Mouse (Mus musculus) MEL (cell line): ENCODE results near the gene Ak4. TPM values are rescaled to one million over a fixed set of nuclear protein-coding genes. Genes with fewer than 3 reads are reported as not detected.

Source experiments
- DNase-seq: peaks from one replicate; pipeline ENCODE4 v3.0.0; 2011; ENCODE audit warnings: low read depth, low spot score
- H3K27ac ChIP-seq: 2 replicates; pipeline ENCODE4 v1.5.1; 2012; ENCODE audit warnings: low read depth, mild to moderate bottlenecking, control low read depth, low read length, moderate library complexity; ENCODE audit not compliant: control insufficient read depth
- H3K27me3 ChIP-seq, 2 experiments: fragments of 150-350 bp in 1 of 2; sonication (generic) in 1 of 2; 2 replicates each; pipeline ENCODE4 v1.6.1; 2012; ENCODE audit warnings: low read length in 2 of 2, mild to moderate bottlenecking in 2 of 2, improper control_type of control experiment in 1 of 2, moderate library complexity in 1 of 2; ENCODE audit not compliant: insufficient read depth in 2 of 2, control insufficient read depth in 1 of 2
- H3K36me3 ChIP-seq, 2 experiments: 2 replicates each; pipeline ENCODE4 v1.6.1; 2012 to 2014; ENCODE audit warnings: low read length in 2 of 2, improper control_type of control experiment in 1 of 2, inconsistent platforms in 1 of 2, mild to moderate bottlenecking in 1 of 2; ENCODE audit not compliant: insufficient read depth in 2 of 2, control insufficient read depth in 1 of 2
- H3K4me1 ChIP-seq, 2 experiments: fragments of 150-350 bp in 1 of 2; sonication (generic) in 1 of 2; 2 replicates each; pipeline ENCODE4 v1.6.1; 2012; ENCODE audit warnings: low read length in 2 of 2, improper control_type of control experiment in 1 of 2, mild to moderate bottlenecking in 1 of 2; ENCODE audit not compliant: insufficient read depth in 2 of 2, control insufficient read depth in 1 of 2
- H3K4me3 ChIP-seq, 2 experiments: fragments of 150-350 bp in 1 of 2; sonication (generic) in 1 of 2; 2 replicates each; pipeline ENCODE4 v1.5.1; 2012; ENCODE audit warnings: low read depth in 2 of 2, low read length in 2 of 2, mild to moderate bottlenecking in 2 of 2, moderate library complexity in 2 of 2, control low read depth in 1 of 2, improper control_type of control experiment in 1 of 2; ENCODE audit not compliant: control insufficient read depth in 1 of 2, insufficient read depth in 1 of 2
- H3K79me2 ChIP-seq: 2 replicates; pipeline ENCODE4 v1.6.1; 2012; ENCODE audit warnings: mild to moderate bottlenecking, low read length, moderate library complexity; ENCODE audit not compliant: control insufficient read depth, poor library complexity, insufficient read depth
- H3K9ac ChIP-seq: 2 replicates; pipeline ENCODE4 v1.6.1; 2012; ENCODE audit warnings: low read depth, mild to moderate bottlenecking, control low read depth, low read length, moderate library complexity; ENCODE audit not compliant: control insufficient read depth, poor library complexity, severe bottlenecking
- H3K9me3 ChIP-seq: fragments of 150-350 bp; sonication (generic); replicated peaks from 2 replicates; pipeline ENCODE4 v1.6.1; 2012; ENCODE audit warnings: mild to moderate bottlenecking, low read length, improper control_type of control experiment, moderate library complexity; ENCODE audit not compliant: insufficient read depth
- BHLHE40 ChIP-seq: IDR thresholded peaks from 2 replicates; pipeline ENCODE4 v1.6.1; 2012; ENCODE audit warnings: low read depth, mild to moderate bottlenecking, inconsistent platforms, low read length, improper control_type of control experiment, borderline replicate concordance
- CHD1 ChIP-seq: IDR thresholded peaks from 2 replicates; pipeline ENCODE4 v1.6.1; 2012; ENCODE audit warnings: low read depth, mild to moderate bottlenecking, inconsistent platforms, low read length, improper control_type of control experiment
- GABPA ChIP-seq: IDR thresholded peaks from 2 replicates; pipeline ENCODE4 v1.6.1; 2012; ENCODE audit warnings: low read depth, mild to moderate bottlenecking, inconsistent platforms, low read length, improper control_type of control experiment, moderate library complexity
- HCFC1 ChIP-seq: IDR thresholded peaks from 2 replicates; pipeline ENCODE4 v1.6.1; 2012; ENCODE audit warnings: low read depth, mild to moderate bottlenecking, inconsistent platforms, low read length, improper control_type of control experiment, moderate library complexity
- KAT2A ChIP-seq: conservative IDR thresholded peaks from 2 replicates; pipeline ENCODE4 v1.6.1; 2012; ENCODE audit warnings: low read depth, low read length, improper control_type of control experiment, inconsistent platforms
- MAZ ChIP-seq: IDR thresholded peaks from 2 replicates; pipeline ENCODE4 v1.6.1; 2012; ENCODE audit warnings: low read depth, mild to moderate bottlenecking, inconsistent platforms, low read length, improper control_type of control experiment
- MYB ChIP-seq: IDR thresholded peaks from 2 replicates; pipeline ENCODE4 v1.6.1; 2011; ENCODE audit warnings: mild to moderate bottlenecking, low read depth, low read length, improper control_type of control experiment
- NELFE ChIP-seq: IDR thresholded peaks from 2 replicates; pipeline ENCODE4 v1.6.1; 2011; ENCODE audit warnings: low read depth, low read length, improper control_type of control experiment
- POLR2A ChIP-seq, 2 experiments: IDR thresholded peaks; 2 replicates each; pipeline ENCODE4 v1.6.1; 2011 to 2012; ENCODE audit warnings: low read length in 2 of 2, mild to moderate bottlenecking in 2 of 2, control low read depth in 1 of 2, improper control_type of control experiment in 1 of 2, low read depth in 1 of 2, moderate library complexity in 1 of 2; ENCODE audit not compliant: control insufficient read depth in 1 of 2, insufficient read depth in 1 of 2, poor library complexity in 1 of 2
- SMC3 ChIP-seq: IDR thresholded peaks from 2 replicates; pipeline ENCODE4 v1.6.1; 2011; ENCODE audit warnings: low read depth, low read length, improper control_type of control experiment
- TBP ChIP-seq: IDR thresholded peaks from 2 replicates; pipeline ENCODE4 v1.8.0; 2011; ENCODE audit warnings: low read depth, low read length, improper control_type of control experiment
- TCF12 ChIP-seq: IDR thresholded peaks from 2 replicates; pipeline ENCODE4 v1.6.1; 2014; ENCODE audit warnings: low read depth, mild to moderate bottlenecking, inconsistent platforms, low read length, improper control_type of control experiment, moderate library complexity
- USF1 ChIP-seq: IDR thresholded peaks from 2 replicates; pipeline ENCODE4 v1.6.1; 2014; ENCODE audit warnings: low read depth, mild to moderate bottlenecking, inconsistent platforms, low read length, improper control_type of control experiment, moderate library complexity
- USF2 ChIP-seq, 2 experiments: IDR thresholded peaks; 2 replicates each; pipeline ENCODE4 v1.6.1; 2011 to 2012; ENCODE audit warnings: improper control_type of control experiment in 2 of 2, low read length in 2 of 2, borderline replicate concordance in 1 of 2, inconsistent platforms in 1 of 2, low read depth in 1 of 2, mild to moderate bottlenecking in 1 of 2; ENCODE audit not compliant: insufficient read depth in 1 of 2
- ZC3H11A ChIP-seq: IDR thresholded peaks from 2 replicates; pipeline ENCODE4 v1.6.1; 2012; ENCODE audit warnings: low read depth, mild to moderate bottlenecking, inconsistent platforms, low read length, improper control_type of control experiment
- polyA plus RNA-seq, 2 experiments: library from polyadenylated mRNA; stranded (reverse) in 1 of 2; unstranded in 1 of 2; fragments of >175 nt in 1 of 2; fragments of >200 nt in 1 of 2; gene quantifications; 2 replicates each; pipeline versions ENCODE4 v1.2.1 to v1.2.4; 2012; ENCODE audit warnings: low replicate concordance in 2 of 2, low read depth in 1 of 2; ENCODE audit not compliant: insufficient read length in 2 of 2, insufficient read depth in 1 of 2, missing spikeins in 1 of 2
- total RNA-seq: library from RNA; depleted of rRNA; stranded (reverse); fragments of 300-350 nt; gene quantifications from 2 replicates; pipeline ENCODE4 v1.2.3, GENCODE M21; 2012

Ak4 gene
- total and polyA plus RNA-seq, 3 experiments: 18.3 to 25.4 TPM; not detected in 1

DNA sequence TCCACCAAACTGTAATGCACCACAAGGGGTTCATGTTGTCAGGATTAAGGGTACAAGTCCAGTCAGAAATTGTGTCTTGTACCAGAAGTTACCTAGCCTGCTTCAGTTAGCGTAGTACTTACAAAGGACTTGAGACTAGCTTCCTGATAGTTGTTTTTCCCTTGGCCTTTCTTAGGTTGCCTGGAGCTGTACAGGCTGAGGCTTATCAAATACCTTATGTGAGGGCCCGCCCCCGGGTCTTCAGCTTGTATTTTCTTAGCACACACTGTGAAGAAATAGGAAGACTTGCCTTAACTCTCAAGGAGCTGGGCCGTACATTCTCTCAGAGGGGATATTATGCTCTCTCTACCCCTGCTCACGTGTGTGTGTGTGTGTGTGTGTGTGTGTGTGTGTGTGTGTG lies 4.5 kb downstream of the Ak4 start:
- no peak for TF ChIP-seq GABPA
- TF ChIP-seq TCF12: no peak
- TF ChIP-seq USF2 (IDR thresholded peaks at IDR 0.05; ENCODE audit: borderline replicate concordance in 1 of 2, insufficient read depth in 1 of 2, low read depth in 1 of 2, low read length in 2 of 2): no peak
- TF ChIP-seq ZC3H11A: no peak
- TF ChIP-seq SMC3: no peak
- TF ChIP-seq TBP: no peak
- no peak for TF ChIP-seq CHD1
- no peak for TF ChIP-seq NELFE
- TF ChIP-seq MYB: no peak
- TF ChIP-seq BHLHE40: no peak
- TF ChIP-seq, all 39 proteins: peak for 0
- no peak overlapping the region for H3K4me3 ChIP-seq
- H3K27ac ChIP-seq: no peak overlapping the region
- peaks cover 2 to 8% of the 10 kb centered on the region in 2 experiments; a peak in 3 of 4 replicates for H3K4me1 ChIP-seq
- peaks cover 30% of the 10 kb centered on the region for H3K79me2 ChIP-seq
- peaks cover 2 to 12% of the 10 kb centered on the region in 2 experiments for H3K36me3 ChIP-seq
- H3K9ac ChIP-seq: no peak overlapping the region
- peak; percentile 58 for DNase-seq
- no peaks in the 10 kb centered on the region for H3K9me3 ChIP-seq
- H3K27me3 ChIP-seq: no peaks in the 10 kb centered on the region

GRCm38 (mm10) chr4:101424495-101424894 lies 5.4 kb downstream of the Ak4 start:
- Histone ChIP-seq H3K9me3 (no peaks in the 10 kb centered on the region), H3K79me2 (peaks cover 29% of the 10 kb centered on the region), H3K27me3 (no peaks in the 10 kb centered on the region), H3K9ac (no peak overlapping the region), H3K36me3 (peaks cover 2 to 12% of the 10 kb centered on the region in 2 experiments), H3K4me1 (peaks cover 2 to 8% of the 10 kb centered on the region in 2 experiments; a peak in 3 of 4 replicates), H3K27ac (no peak overlapping the region), H3K4me3 (no peak overlapping the region)
- no peak for DNase-seq
- TF ChIP-seq USF2 (IDR thresholded peaks at IDR 0.05; ENCODE audit: borderline replicate concordance in 1 of 2, insufficient read depth in 1 of 2, low read depth in 1 of 2, low read length in 2 of 2) (no peak), BHLHE40 (no peak)

DNA sequence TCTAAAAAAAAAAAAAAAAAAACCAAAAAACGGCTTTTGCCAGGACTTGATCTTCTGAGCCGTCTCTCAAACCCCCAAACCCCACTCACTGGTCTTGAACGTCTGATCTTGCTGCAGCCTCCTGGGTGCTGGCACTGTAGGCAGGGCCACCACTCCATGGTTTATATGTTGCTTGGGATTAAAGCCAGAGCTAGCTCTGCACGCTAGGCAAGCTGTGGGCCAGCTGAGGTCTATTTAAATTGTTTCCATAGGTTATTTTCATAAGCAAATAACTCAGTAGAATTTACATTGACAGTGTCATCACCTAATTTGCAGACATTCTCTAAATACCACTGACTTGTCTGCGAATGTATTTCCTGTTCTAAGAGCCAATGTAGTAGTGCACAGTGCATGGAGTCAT lies 6.0 kb downstream of the Ak4 start:
- no peak overlapping the region for H3K27ac ChIP-seq
- no peaks in the 10 kb centered on the region for H3K27me3 ChIP-seq
- DNase-seq: no peak
- H3K9me3 ChIP-seq: no peaks in the 10 kb centered on the region
- H3K36me3 ChIP-seq: peaks cover 2 to 12% of the 10 kb centered on the region in 2 experiments
- H3K4me3 ChIP-seq: no peak overlapping the region
- H3K79me2 ChIP-seq: peaks cover 25% of the 10 kb centered on the region
- H3K4me1 ChIP-seq: peaks cover 2 to 8% of the 10 kb centered on the region in 2 experiments; a peak in 3 of 4 replicates
- no peak overlapping the region for H3K9ac ChIP-seq
- TF ChIP-seq USF1 (no peak), KAT2A (no peak), POLR2A (IDR thresholded peaks at IDR 0.05; ENCODE audit: control insufficient read depth in 1 of 2, insufficient read depth in 1 of 2, low read depth in 1 of 2, low read length in 2 of 2, poor library complexity in 1 of 2) (no peak), BHLHE40 (no peak), MAZ (no peak), HCFC1 (no peak), SMC3 (no peak), GABPA (no peak)
